Mouse (Mus musculus): Measurements from ENCODE around the gene Dr1.
"Not testable (repeated sequence)": the region's sequence is repeated elsewhere in the genome, so short reads cannot be mapped to it uniquely, and the experiment has no call there.

DNA sequence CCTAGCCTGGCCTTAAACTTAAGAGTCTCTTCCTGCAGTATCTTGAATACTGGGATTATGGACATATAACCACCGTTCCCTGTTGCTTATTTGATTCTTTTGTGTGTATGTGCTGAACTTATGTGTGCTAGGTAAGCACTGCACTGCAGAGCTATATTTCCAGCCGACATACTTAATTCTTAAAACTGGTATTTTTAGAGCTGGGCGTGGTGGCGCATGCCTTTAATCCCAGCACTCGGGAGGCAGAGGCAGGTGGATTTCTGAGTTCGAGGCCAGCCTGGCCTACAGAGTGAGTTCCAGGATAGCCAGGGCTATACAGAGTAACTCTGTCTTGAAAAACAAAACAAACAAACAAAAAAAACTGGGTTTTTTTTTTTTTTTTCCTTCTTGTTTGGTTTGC is 2.6 kb downstream of the Dr1 start:
- TF ChIP-seq EP300 (optimal IDR thresholded peaks at IDR 0.05); CTCF (IDR thresholded peaks at IDR 0.05; ENCODE audit: low read depth): not testable (repeated sequence)

Measured in stomach, postnatal 0 days (tissue).